Mouse (Mus musculus) brain, embryonic 14.5 days (tissue): ENCODE data around the gene Pik3cb.

Experiments used
- CTCF ChIP-seq: fragments of 200-500 bp; IDR thresholded peaks from 2 replicates; pipeline ENCODE4 v1.5.1; 2012; ENCODE audit warnings: inconsistent platforms, mild to moderate bottlenecking, moderate library complexity, borderline replicate concordance; ENCODE audit not compliant: insufficient read depth, insufficient read length; ENCODE audit errors: extremely low read depth
- POLR2A ChIP-seq: fragments of 200-500 bp; IDR thresholded peaks from 2 replicates; pipeline ENCODE4 v1.6.1; 2012; ENCODE audit warnings: mild to moderate bottlenecking, inconsistent platforms, borderline replicate concordance; ENCODE audit not compliant: poor library complexity, insufficient read depth, insufficient read length, severe bottlenecking; ENCODE audit errors: extremely low read depth

GRCm38 (mm10) chr9:99153655-99154054, 13.2 kb upstream of the Pik3cb start:
- TF ChIP-seq POLR2A (no peak), CTCF (no peak)
